Mouse (Mus musculus): ENCODE measurements around the gene Mroh2a. TPM values are rescaled to one million over a fixed set of nuclear protein-coding genes. Genes with fewer than 3 reads are reported as not detected.

Gene Mroh2a
- total RNA-seq, 1 experiment = 0.76 TPM

DNA sequence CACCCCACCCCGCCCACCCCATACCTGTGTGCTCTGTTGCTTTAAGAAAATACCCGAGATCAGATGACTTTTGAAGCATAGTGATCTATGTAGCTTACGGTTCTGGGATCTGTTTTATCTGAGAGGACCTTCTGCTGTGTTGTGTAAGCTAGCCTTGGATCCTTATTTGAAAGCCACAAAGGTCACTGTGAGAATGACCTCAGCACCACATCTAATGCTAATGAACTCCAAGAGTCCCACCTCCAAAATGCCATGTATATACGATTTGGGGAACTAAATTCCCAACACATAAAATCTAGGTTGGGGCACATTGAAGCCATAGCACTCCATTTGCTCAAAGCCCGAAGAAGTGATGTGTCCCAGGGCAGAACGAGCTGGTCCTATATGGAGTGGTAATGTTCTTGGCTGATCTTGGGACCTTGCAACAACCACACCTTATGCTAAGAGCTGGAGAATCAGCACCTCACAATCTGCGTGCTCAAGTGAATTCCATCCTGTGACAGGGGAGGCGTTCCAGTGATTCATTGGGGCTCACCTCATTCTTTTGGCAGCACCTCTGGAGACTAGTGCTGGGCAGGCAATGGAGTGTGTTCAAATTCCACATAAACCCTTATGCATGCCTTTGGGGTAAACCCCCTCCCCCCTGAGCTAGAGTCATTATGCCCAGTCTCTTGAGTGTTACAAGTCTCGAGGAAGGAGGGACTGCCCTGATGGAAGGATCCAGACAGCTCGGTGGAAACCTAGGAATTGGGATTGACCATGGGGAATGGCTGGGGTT is 30.3 kb downstream of the Mroh2a start:
- DNase-seq (ENCODE audit: low read depth, low spot score) = no peak
- H3K9me3 ChIP-seq (ENCODE audit: control insufficient read depth, insufficient read depth, low read depth, low read length) = no peaks in the 10 kb centered on the region
- no peaks in the 10 kb centered on the region for H3K4me1 ChIP-seq (ENCODE audit: control insufficient read depth in 2 of 2, insufficient read depth in 2 of 2, low read length in 2 of 2, poor library complexity in 1 of 2)
- H3K4me3 ChIP-seq (ENCODE audit: insufficient read depth in 1 of 2, low read depth in 1 of 2, low read length in 2 of 2, poor library complexity in 1 of 2, severe bottlenecking in 1 of 2) = no peak overlapping the region
- H3K27ac ChIP-seq (ENCODE audit: insufficient read depth, low read depth, low read length, poor library complexity, severe bottlenecking) = no peak overlapping the region
- in situ Hi-C loops (cut with MboI; ENCODE audit: low sequenced_read_pairs in 2 of 2, unreplicated experiment in 2 of 2) = no loop called here
- no peak overlapping the region for H3K9ac ChIP-seq (ENCODE audit: insufficient read depth, low read depth, low read length, poor library complexity, severe bottlenecking)
- peaks cover 6% of the 10 kb centered on the region; the same call in 1 of the 2 replicates for H3K36me3 ChIP-seq (ENCODE audit: control insufficient read depth, insufficient read depth, low read length, poor library complexity, severe bottlenecking)
- no peak for TF ChIP-seq ZC3H11A (IDR thresholded peaks at IDR 0.05; ENCODE audit: borderline replicate concordance, low read depth, low read length)
- no peak for TF ChIP-seq HCFC1 (IDR thresholded peaks at IDR 0.05; ENCODE audit: borderline replicate concordance, insufficient read depth, low read length)
- no peak for TF ChIP-seq CHD2 (IDR thresholded peaks at IDR 0.05; ENCODE audit: low read depth, low read length)

DNA sequence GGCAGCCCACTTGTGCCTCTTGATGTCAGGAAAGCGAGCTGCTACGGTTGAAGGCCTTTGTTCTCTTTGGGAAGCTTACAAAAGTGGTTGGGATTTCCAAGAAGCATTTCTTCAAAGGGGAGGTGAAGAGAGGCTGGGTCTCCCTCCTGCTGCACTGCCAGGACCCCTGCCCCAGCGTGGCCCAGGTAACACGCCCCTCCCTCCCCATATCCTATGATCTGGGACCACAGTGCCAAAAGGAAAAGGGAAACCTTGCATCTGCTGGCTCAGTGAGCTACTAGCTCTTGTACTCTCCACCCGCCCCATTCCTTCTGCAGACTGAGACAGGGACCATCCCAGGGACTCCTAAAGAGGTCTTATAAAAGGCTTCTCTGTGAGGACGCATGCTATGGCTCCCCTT is 30.9 kb downstream of the Mroh2a start:
- Histone ChIP-seq H3K9me3 (ENCODE audit: control insufficient read depth, insufficient read depth, low read depth, low read length) (no peaks in the 10 kb centered on the region), H3K36me3 (ENCODE audit: control insufficient read depth, insufficient read depth, low read length, poor library complexity, severe bottlenecking) (peaks cover 8% of the 10 kb centered on the region), H3K4me3 (ENCODE audit: insufficient read depth in 1 of 2, low read depth in 1 of 2, low read length in 2 of 2, poor library complexity in 1 of 2, severe bottlenecking in 1 of 2) (no peak overlapping the region), H3K27ac (ENCODE audit: insufficient read depth, low read depth, low read length, poor library complexity, severe bottlenecking) (no peak overlapping the region), H3K4me1 (ENCODE audit: control insufficient read depth in 2 of 2, insufficient read depth in 2 of 2, low read length in 2 of 2, poor library complexity in 1 of 2) (peaks cover 2% of the 10 kb centered on the region in 2 experiments; a peak in 1 of 4 replicates), H3K9ac (ENCODE audit: insufficient read depth, low read depth, low read length, poor library complexity, severe bottlenecking) (no peak overlapping the region)
- in situ Hi-C loops (cut with MboI; ENCODE audit: low sequenced_read_pairs in 2 of 2, unreplicated experiment in 2 of 2) = no loop called here
- TF ChIP-seq MAFK (IDR thresholded peaks at IDR 0.05; ENCODE audit: insufficient read depth, low read depth, low read length) = no peak
- no peak for TF ChIP-seq ZNF384 (IDR thresholded peaks at IDR 0.05; ENCODE audit: low read depth, low read length)
- no peak for TF ChIP-seq HCFC1 (IDR thresholded peaks at IDR 0.05; ENCODE audit: borderline replicate concordance, insufficient read depth, low read length)
- TF ChIP-seq CHD2 (IDR thresholded peaks at IDR 0.05; ENCODE audit: low read depth, low read length) = no peak
- no peak for TF ChIP-seq ZC3H11A (IDR thresholded peaks at IDR 0.05; ENCODE audit: borderline replicate concordance, low read depth, low read length)
- no peak for DNase-seq (ENCODE audit: low read depth, low spot score)

DNA sequence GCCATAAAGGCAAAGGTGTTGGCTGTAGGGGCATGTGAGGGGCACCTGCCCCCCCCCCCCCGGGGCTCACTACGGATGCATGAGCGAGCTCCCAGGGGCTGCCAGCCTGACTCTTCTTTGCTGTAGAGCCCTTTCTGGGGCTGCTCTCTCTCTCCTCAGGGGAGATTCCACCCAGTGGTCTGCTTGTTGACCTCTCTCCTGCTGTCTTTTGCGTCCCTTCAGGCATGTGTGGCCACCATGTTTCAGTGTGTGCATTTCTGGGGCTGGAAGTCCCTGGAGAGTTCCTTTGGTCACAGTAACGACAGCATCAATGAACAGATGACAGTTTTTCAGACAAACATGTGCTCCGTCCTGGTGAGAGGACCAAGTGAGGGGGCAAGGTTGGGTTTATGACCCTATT is 31.6 kb downstream of the Mroh2a start:
- Histone ChIP-seq H3K27ac (ENCODE audit: insufficient read depth, low read depth, low read length, poor library complexity, severe bottlenecking) (no peak overlapping the region), H3K9me3 (ENCODE audit: control insufficient read depth, insufficient read depth, low read depth, low read length) (no peaks in the 10 kb centered on the region), H3K36me3 (ENCODE audit: control insufficient read depth, insufficient read depth, low read length, poor library complexity, severe bottlenecking) (peaks cover 14% of the 10 kb centered on the region), H3K4me1 (ENCODE audit: control insufficient read depth in 2 of 2, insufficient read depth in 2 of 2, low read length in 2 of 2, poor library complexity in 1 of 2) (peaks cover 3 to 4% of the 10 kb centered on the region in 2 experiments; a peak in 2 of 4 replicates), H3K9ac (ENCODE audit: insufficient read depth, low read depth, low read length, poor library complexity, severe bottlenecking) (no peak overlapping the region), H3K4me3 (ENCODE audit: insufficient read depth in 1 of 2, low read depth in 1 of 2, low read length in 2 of 2, poor library complexity in 1 of 2, severe bottlenecking in 1 of 2) (no peak overlapping the region)
- TF ChIP-seq ZC3H11A (IDR thresholded peaks at IDR 0.05; ENCODE audit: borderline replicate concordance, low read depth, low read length) = no peak
- no peak for TF ChIP-seq CHD2 (IDR thresholded peaks at IDR 0.05; ENCODE audit: low read depth, low read length)
- TF ChIP-seq ZNF384 (IDR thresholded peaks at IDR 0.05; ENCODE audit: low read depth, low read length) = no peak
- no peak for TF ChIP-seq MAFK (IDR thresholded peaks at IDR 0.05; ENCODE audit: insufficient read depth, low read depth, low read length)
- no peak for TF ChIP-seq HCFC1 (IDR thresholded peaks at IDR 0.05; ENCODE audit: borderline replicate concordance, insufficient read depth, low read length)
- in situ Hi-C loops (cut with MboI; ENCODE audit: low sequenced_read_pairs in 2 of 2, unreplicated experiment in 2 of 2) = no loop called here
- no peak for DNase-seq (ENCODE audit: low read depth, low spot score)

DNA sequence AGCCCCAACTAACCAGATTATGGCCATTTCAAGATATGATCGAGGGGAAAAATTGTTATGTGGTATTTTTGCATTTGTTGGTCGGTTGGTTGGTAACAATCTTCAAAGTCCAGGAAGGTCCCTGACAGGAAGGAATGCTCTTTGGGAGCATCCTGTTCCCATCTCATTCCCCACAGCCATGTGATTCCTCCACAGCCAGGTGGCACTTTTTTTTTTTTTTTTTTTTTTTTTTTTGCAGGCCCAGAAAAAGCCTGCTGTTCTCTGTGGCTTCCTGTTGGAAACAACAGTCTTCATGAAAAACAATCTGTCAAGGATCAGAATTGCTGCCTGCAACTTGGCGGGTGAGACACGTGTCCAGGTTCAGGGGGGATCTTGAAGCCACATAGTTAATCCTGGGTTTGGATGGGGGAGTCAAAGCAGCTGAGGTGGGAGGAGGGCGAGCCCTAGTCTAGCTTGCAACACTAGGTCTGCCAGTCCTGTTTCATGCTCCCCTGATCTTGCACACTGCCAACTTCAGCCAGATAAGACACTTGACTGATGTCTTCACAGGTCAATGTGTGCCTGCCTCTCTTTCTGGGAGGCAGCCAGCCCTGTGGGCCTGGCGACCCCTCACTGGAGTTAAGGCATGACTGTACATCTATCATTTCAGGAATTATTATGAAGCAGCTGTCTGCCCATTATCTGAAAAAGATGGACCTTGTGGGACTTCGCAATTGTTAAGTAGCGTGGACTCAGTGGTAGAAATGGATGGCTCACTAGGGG is 32.3 kb downstream of the Mroh2a start:
- Histone ChIP-seq H3K36me3 (ENCODE audit: control insufficient read depth, insufficient read depth, low read length, poor library complexity, severe bottlenecking) (peaks cover 19% of the 10 kb centered on the region), H3K27ac (ENCODE audit: insufficient read depth, low read depth, low read length, poor library complexity, severe bottlenecking) (no peak overlapping the region), H3K9ac (ENCODE audit: insufficient read depth, low read depth, low read length, poor library complexity, severe bottlenecking) (no peak overlapping the region), H3K4me1 (ENCODE audit: control insufficient read depth in 2 of 2, insufficient read depth in 2 of 2, low read length in 2 of 2, poor library complexity in 1 of 2) (peaks cover 3 to 4% of the 10 kb centered on the region in 2 experiments; a peak in 2 of 4 replicates), H3K9me3 (ENCODE audit: control insufficient read depth, insufficient read depth, low read depth, low read length) (no peaks in the 10 kb centered on the region), H3K4me3 (ENCODE audit: insufficient read depth in 1 of 2, low read depth in 1 of 2, low read length in 2 of 2, poor library complexity in 1 of 2, severe bottlenecking in 1 of 2) (no peak overlapping the region)
- no peak for DNase-seq (ENCODE audit: low read depth, low spot score)
- in situ Hi-C loops (cut with MboI; ENCODE audit: low sequenced_read_pairs in 2 of 2, unreplicated experiment in 2 of 2) = no loop called here
- TF ChIP-seq ZNF384 (IDR thresholded peaks at IDR 0.05; ENCODE audit: low read depth, low read length) = peak; percentile 96
- TF ChIP-seq HCFC1 (IDR thresholded peaks at IDR 0.05; ENCODE audit: borderline replicate concordance, insufficient read depth, low read length) = no peak

Measured in ES-E14 (cell line).